Mouse (Mus musculus) testis, adult 2 months (tissue): ENCODE measurements around the gene Gpx4.

Experiments
- CTCF ChIP-seq: fragments of 200-500 bp; IDR thresholded peaks from 2 replicates; pipeline ENCODE4 v1.5.1; 2012; ENCODE audit warnings: low read depth, mild to moderate bottlenecking, inconsistent platforms, low read length, moderate library complexity; ENCODE audit not compliant: control insufficient read depth, insufficient read depth, insufficient replicate concordance
- POLR2A ChIP-seq: fragments of 200-500 bp; IDR thresholded peaks from 2 replicates; pipeline ENCODE4 v1.6.1; 2012; ENCODE audit warnings: low read depth, mild to moderate bottlenecking, inconsistent platforms, low read length, moderate library complexity; ENCODE audit not compliant: control insufficient read depth

- TF ChIP-seq CTCF = no peak
- TF ChIP-seq POLR2A = peak; percentile 89
Observed at GRCm38 (mm10) chr10:80039559-80039979, 7.4 kb upstream of the Gpx4 start, which contains the start of gene Polr2e.
